Mouse (Mus musculus) embryonic fibroblast, embryonic 13.5 days (primary cell): Measurements from ENCODE around the gene Ddx43.

Source experiments
- CTCF ChIP-seq: IDR thresholded peaks from 2 replicates; pipeline ENCODE4 v1.5.1; 2011; ENCODE audit warnings: mild to moderate bottlenecking, control low read depth, low read length, moderate library complexity, borderline replicate concordance; ENCODE audit not compliant: insufficient read depth
- POLR2A ChIP-seq: IDR thresholded peaks from 2 replicates; pipeline ENCODE4 v1.6.1; 2011; ENCODE audit warnings: low read depth, mild to moderate bottlenecking, control low read depth, low read length, moderate library complexity

DNA sequence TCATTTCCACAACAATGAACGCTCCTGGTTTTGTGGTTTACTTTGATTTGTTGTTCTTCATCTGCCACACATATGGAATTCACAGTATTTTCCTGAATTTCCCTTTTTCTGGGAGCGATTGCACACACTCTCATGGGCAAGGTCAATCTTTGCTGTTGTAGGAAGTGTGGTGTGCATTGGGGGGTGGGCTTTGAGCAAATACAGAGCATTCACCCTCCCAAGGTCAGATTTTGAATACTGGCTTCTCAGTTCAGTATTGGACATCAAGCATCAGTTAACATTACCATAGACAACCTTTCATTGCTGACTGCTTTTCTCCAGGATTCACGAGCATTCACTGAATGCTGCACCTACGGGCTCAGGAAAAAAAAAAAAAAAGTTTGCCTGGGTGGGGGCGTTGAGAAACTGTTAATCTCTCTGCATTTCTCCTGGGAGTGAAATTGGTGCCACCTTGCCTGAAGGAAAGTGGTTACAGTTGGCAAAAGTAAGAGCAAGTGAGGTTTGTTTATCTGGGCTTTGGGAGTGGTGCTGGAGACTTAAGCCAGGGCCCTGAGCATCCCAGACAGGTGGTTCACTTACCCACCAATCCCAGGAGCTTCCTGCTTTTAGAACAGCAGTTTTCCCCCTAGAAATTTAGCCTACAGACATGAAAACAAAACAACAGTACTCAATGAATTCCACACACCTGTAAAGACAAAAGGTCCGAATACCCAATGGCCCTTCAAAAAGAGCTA is 35.7 kb upstream of the Ddx43 start:
- TF ChIP-seq CTCF: no peak
- no peak for TF ChIP-seq POLR2A
